Mouse (Mus musculus) hindbrain, embryonic 14.5 days (tissue): Measurements from ENCODE around the gene Trim16. TPM values are rescaled to one million over a fixed set of nuclear protein-coding genes. Genes with fewer than 3 reads are reported as not detected.

Source experiments
- ATAC-seq: fragments of 200-750 bp; cut with Nextera tagmentation; 2 replicates; pipeline ENCODE4 v1.8.0; 2017; ENCODE audit warnings: moderate number of reproducible peaks, mild to moderate bottlenecking, moderate TSS enrichment, moderate library complexity; ENCODE audit not compliant: low FRiP score
- DNase-seq: peaks from one replicate; pipeline ENCODE4 v3.0.0-alpha.2; 2015; ENCODE audit warnings: low spot score
- H3K27ac ChIP-seq: fragments of 300-500 bp; sonication (generic); 2 replicates; pipeline ENCODE4 v1.5.1; 2014; ENCODE audit warnings: mild to moderate bottlenecking, moderate library complexity
- H3K27me3 ChIP-seq: fragments of 300-500 bp; sonication (generic); 2 replicates; pipeline ENCODE4 v1.6.1; 2014; ENCODE audit warnings: mild to moderate bottlenecking, low read length, mixed read lengths; ENCODE audit not compliant: control insufficient read depth, insufficient read depth
- H3K36me3 ChIP-seq: fragments of 300-500 bp; sonication (generic); replicated peaks from 2 replicates; pipeline ENCODE4 v1.6.1; 2014; ENCODE audit not compliant: control insufficient read depth, insufficient read depth
- H3K4me1 ChIP-seq: fragments of 300-500 bp; sonication (generic); replicated peaks from 2 replicates; pipeline ENCODE4 v1.6.1; 2014; ENCODE audit warnings: antibody characterized with exemption, low read length, mixed read lengths; ENCODE audit not compliant: control insufficient read depth, insufficient read depth
- H3K4me2 ChIP-seq: fragments of 300-500 bp; sonication (generic); replicated peaks from 2 replicates; pipeline ENCODE4 v1.6.1; 2014; ENCODE audit warnings: mild to moderate bottlenecking, moderate library complexity
- H3K4me3 ChIP-seq: fragments of 300-500 bp; sonication (generic); replicated peaks from 2 replicates; pipeline ENCODE4 v1.5.1; 2014; ENCODE audit warnings: mild to moderate bottlenecking, low read length
- H3K9ac ChIP-seq: fragments of 300-500 bp; sonication (generic); 2 replicates; pipeline ENCODE4 v1.6.1; 2014
- H3K9me3 ChIP-seq: fragments of 300-500 bp; sonication (generic); 2 replicates; pipeline ENCODE4 v1.6.1; 2016; ENCODE audit warnings: low read length; ENCODE audit not compliant: control insufficient read depth
- WGBS: fragments of 180-500 bp; shearing (Covaris S2); extraction: QIAGEN DNeasy Blood & Tissue Kit; methylation state at CpG from one replicate; pipeline ENCODE4 v1.1.7; 2014; 5-methylcytosine and 5-hydroxymethylcytosine counted together
- polyA plus RNA-seq: library from polyadenylated mRNA; unstranded; fragments of >200 nt; fragmentation: Nextera tagmentation; extraction: Ambion mirVana; gene quantifications from 2 replicates; pipeline ENCODE4 v1.2.1, GENCODE M21; 2014

Gene Trim16
- polyA plus RNA-seq, 1 experiment from 2014 or later, result 7.7 TPM

DNA sequence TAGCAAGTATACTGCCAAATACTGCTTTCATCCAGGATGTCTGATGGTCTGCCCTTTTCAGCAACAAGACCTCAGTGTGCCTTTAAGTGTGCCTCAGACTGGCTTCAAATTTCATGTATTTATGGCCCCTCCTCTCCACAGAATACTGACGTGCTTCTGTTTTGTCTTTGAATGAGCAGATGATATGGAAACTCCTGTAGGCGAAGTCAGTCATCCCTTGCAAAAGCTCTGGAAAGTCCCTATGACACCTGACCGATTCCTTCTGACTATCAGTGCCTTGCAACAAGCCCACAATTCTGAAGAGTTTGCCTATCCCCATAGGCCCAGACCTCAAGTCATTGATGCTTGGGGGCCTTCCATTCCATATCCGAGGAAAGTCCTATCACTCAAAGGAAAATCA is 56.4 kb downstream of the Trim16 start:
- Histone ChIP-seq H3K27me3 (no peaks in the 10 kb centered on the region), H3K27ac (no peak overlapping the region), H3K4me1 (peaks cover 7% of the 10 kb centered on the region; the same call in 1 of the 2 replicates), H3K9ac (no peak overlapping the region), H3K4me2 (no peak overlapping the region), H3K36me3 (no peaks in the 10 kb centered on the region), H3K9me3 (no peaks in the 10 kb centered on the region), H3K4me3 (no peak overlapping the region)
- DNase-seq (no peak), ATAC-seq (no peak)
- 86% methylated on average over 4 of the region's 4 CpGs for WGBS

DNA sequence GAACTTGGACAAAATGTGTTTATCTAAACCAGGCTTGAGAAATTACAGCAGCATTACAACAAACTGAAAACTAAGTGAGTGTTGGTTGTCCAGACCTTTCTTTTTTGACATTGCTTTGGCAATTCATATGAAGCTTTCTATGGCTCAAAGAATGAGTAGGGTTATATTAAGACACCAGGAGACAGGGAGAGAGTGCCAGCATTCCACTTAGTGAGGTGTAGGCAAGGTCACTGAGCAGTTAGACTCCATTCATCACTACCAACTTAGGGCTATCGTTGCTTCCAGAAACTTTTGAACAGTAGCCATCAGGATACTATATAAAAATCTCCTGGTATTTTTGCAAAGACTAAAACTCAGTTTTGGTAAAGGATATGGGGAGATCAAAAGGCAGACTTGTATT is 57.4 kb downstream of the Trim16 start:
- WGBS, result 90% methylated on average over 1 of the region's 1 CpGs
- Histone ChIP-seq H3K27ac (no peak overlapping the region), H3K4me2 (no peak overlapping the region), H3K4me3 (no peak overlapping the region), H3K27me3 (no peaks in the 10 kb centered on the region), H3K9ac (no peak overlapping the region), H3K36me3 (no peaks in the 10 kb centered on the region), H3K4me1 (peaks cover 7% of the 10 kb centered on the region; the same call in 1 of the 2 replicates), H3K9me3 (no peaks in the 10 kb centered on the region)
- no peak for ATAC-seq
- no peak for DNase-seq

DNA sequence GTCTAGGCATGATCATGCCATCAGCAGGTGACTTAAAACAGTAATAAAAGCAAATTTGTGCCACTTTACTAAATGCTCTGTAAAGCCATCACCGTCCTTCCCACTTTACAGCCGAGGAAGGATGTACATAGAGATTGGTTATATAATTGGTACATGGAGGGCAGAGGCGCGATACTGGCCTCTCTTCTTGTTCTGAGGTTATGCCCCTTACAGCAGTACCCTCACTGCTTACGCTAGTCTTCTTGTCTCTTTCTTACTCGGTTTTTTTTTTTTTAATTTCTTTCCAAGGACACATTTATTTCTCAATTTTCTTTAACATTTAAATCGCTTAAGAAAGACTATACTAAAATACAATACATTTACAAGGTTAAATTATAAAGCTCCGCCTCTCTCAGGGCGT is 58.7 kb downstream of the Trim16 start:
- ATAC-seq (no peak), DNase-seq (no peak)
- Histone ChIP-seq H3K4me2 (peak overlapping the region; percentile 79), H3K36me3 (peaks cover 5% of the 10 kb centered on the region), H3K27me3 (no peaks in the 10 kb centered on the region), H3K27ac (no peak overlapping the region), H3K9me3 (no peaks in the 10 kb centered on the region), H3K4me1 (peaks cover 7% of the 10 kb centered on the region; the same call in 1 of the 2 replicates), H3K9ac (peak overlapping the region; percentile 53; the same call in 1 of the 2 replicates), H3K4me3 (peak overlapping the region; percentile 88)
- WGBS, result 30% methylated on average over 9 of the region's 9 CpGs

DNA sequence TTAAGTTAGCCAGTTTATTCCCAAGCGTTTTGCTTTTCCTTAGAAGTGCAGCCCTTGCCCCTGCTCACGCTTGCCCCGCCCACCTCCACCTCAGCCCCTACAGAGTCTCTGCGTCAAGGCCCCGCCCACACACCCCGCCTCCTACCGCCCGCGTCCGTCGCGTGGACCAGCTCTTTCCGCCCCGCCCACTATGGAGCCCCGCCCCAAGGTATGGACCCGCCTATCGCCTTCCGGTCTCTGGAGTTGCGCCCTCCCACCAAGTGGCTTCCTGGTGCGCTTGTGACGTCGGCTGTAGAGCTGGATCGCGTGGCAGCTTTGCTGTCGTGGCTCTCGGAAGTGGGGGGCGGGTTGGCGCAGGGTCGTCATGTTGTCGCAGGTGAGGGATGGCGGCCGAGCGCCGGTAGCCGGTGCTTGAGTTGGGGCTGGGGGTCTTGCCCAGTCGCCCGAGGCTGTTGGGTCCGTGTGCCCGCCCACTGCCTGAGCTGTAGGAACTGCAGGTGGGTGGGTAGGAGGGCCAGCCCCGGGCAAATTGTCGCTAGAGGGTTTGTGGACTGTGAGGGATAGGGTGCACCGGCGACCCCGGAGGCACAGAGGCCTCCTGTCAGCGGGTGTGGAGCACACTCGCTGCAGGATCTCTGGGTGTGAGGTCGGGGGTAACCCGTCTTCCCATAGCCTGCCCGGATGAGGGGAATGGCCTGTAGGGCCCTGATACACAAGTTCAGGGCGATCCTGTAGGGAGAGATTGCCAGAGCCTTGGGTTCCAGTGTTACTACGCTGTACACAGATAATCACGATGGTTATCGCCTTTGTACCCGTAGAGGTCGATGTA is 59.4 kb downstream of the Trim16 start, which contains the start of gene Tvp23b:
Gene Tvp23b, plus strand, starts transcription at position 236 of the 829 bp plus-strand sequence.
- DNase-seq (peak; percentile 97), ATAC-seq (peak; percentile 97)
- Histone ChIP-seq H3K4me1 (peaks cover 7% of the 10 kb centered on the region; the same call in 1 of the 2 replicates), H3K27me3 (no peaks in the 10 kb centered on the region), H3K9ac (peak within 1 kb of the TSS; percentile 96), H3K36me3 (peaks cover 11% of the 10 kb centered on the region), H3K4me3 (peak within 1 kb of the TSS; percentile 88), H3K9me3 (no peaks in the 10 kb centered on the region), H3K27ac (peak within 1 kb of the TSS; percentile 91), H3K4me2 (peak within 1 kb of the TSS; percentile 79)
- WGBS, result 2% methylated on average over 55 of the region's 55 CpGs

DNA sequence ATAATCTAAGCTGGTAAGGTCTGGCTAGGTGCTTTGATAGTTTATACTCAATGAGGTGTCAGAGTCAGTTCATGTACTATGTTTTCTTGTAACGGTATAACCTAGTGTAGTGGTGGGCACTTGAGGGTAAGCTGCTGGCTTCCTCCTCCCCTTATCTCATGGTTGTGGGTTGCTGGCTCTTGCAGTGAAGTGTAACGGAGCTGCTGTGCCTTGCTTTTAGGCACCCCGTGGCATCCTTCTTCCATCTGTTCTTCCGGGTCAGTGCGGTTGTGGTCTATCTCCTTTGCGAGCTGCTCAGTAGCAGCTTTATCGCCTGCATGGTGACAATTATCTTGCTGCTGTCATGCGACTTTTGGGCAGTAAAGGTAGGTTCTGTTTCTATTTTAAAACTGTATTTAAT is 63.4 kb downstream of the Trim16 start:
- WGBS, result 92% methylated on average over 8 of the region's 8 CpGs
- no peak for ATAC-seq

DNA sequence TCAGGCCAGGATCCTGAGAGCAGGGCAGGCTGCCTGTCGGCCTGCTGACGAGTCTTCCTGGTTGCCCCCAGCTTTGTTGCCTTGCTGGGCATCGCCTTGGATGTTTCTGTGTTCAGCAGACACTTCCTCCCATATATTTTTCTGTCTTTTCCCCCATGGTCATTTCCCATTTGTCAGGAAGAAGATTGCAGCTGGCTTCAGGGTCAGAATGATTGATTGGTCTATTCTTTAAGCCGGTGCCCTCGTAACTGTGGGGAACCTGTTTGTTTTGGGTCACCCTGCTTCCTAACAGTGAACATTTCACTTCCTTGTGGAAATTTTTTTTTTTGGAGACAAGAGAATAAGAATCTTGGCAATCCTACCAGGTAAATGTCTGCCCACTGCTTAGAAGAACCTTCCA is 65.3 kb downstream of the Trim16 start:
- Histone ChIP-seq H3K9ac (no peak overlapping the region), H3K27ac (no peak overlapping the region), H3K4me1 (peaks cover 2% of the 10 kb centered on the region; the same call in 1 of the 2 replicates), H3K4me3 (no peak overlapping the region), H3K36me3 (peaks cover 47% of the 10 kb centered on the region), H3K27me3 (no peaks in the 10 kb centered on the region), H3K9me3 (no peaks in the 10 kb centered on the region), H3K4me2 (no peak overlapping the region)
- WGBS, result 67% methylated on average over 5 of the region's 5 CpGs
- no peak for DNase-seq
- no peak for ATAC-seq

More for the DNA sequence above, 63.4 kb downstream of the Trim16 start:
- peaks cover 47% of the 10 kb centered on the region for H3K36me3 ChIP-seq
- H3K4me3 ChIP-seq, result no peak overlapping the region
- no peak for DNase-seq
- no peak overlapping the region for H3K9ac ChIP-seq
- H3K4me1 ChIP-seq, result peaks cover 7% of the 10 kb centered on the region; the same call in 1 of the 2 replicates
- no peak overlapping the region for H3K4me2 ChIP-seq
- no peak overlapping the region for H3K27ac ChIP-seq
- H3K9me3 ChIP-seq, result no peaks in the 10 kb centered on the region
- H3K27me3 ChIP-seq, result no peaks in the 10 kb centered on the region

DNA sequence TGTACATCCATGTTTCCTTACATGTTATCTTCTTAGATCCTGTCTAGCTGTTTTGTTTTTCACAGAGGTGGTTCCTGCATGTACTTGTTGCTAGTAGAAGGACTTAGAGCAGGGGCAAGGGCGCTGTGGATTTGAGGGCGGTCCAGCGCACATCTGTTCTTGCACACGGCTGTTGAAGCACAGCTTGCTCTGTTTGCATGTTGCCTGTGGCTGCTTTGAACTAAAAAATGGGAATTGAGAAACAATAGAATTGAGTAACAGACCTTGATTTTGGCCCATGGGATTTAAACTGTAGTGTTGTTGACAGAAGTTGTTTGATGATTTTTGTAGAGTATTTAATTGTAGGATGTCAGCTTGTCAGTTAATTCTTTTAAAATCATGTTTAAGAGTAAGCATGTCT is 70.8 kb downstream of the Trim16 start:
- Histone ChIP-seq H3K4me2 (no peak overlapping the region), H3K9ac (no peak overlapping the region), H3K4me1 (no peaks in the 10 kb centered on the region), H3K27ac (no peak overlapping the region), H3K36me3 (peaks cover 59% of the 10 kb centered on the region), H3K4me3 (no peak overlapping the region), H3K9me3 (no peaks in the 10 kb centered on the region), H3K27me3 (no peaks in the 10 kb centered on the region)
- 81% methylated on average over 4 of the region's 4 CpGs for WGBS
- DNase-seq (no peak), ATAC-seq (no peak)

DNA sequence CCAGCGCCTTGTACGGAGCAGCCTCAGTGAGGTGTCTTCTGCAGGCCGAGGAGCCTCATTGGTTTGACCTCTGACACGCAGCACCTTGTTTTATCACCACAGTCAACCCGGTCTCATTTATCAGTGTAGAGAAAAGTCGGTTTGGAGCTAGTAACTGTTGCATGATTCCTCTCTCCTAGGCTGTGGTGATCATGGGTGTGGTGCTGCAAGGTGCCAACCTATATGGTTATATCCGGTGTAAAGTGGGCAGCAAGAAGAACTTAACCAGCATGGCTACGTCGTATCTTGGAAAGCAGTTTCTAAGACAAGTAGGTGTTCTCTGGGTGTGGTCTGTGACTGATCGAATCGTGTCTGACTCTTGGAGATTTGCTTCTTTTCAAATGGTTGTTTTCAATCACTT is 71.7 kb downstream of the Trim16 start:
- H3K4me3 ChIP-seq, result no peak overlapping the region
- WGBS, result 95% methylated on average over 11 of the region's 11 CpGs

More for the DNA sequence above, 71.7 kb downstream of the Trim16 start:
- no peaks in the 10 kb centered on the region for H3K4me1 ChIP-seq
- H3K4me2 ChIP-seq, result no peak overlapping the region
- no peaks in the 10 kb centered on the region for H3K27me3 ChIP-seq
- H3K9ac ChIP-seq, result no peak overlapping the region
- H3K9me3 ChIP-seq, result no peaks in the 10 kb centered on the region
- H3K27ac ChIP-seq, result no peak overlapping the region
- ATAC-seq (no peak), DNase-seq (no peak)
- peaks cover 51% of the 10 kb centered on the region for H3K36me3 ChIP-seq
